Mouse (Mus musculus) left cerebral cortex, adult 6 months (tissue): Measurements from ENCODE around the gene Gas6. TPM values are rescaled to one million over a fixed set of nuclear protein-coding genes. Genes with fewer than 3 reads are reported as not detected.

Source experiments
- long read RNA-seq, 2 experiments: library from polyadenylated mRNA; unstranded; transcript quantifications; one replicate each; pipeline ENCODE4 v2.0.0; 2019 to 2020
- polyA plus RNA-seq: library from polyadenylated mRNA; unstranded; fragments of <200 nt; fragmentation: Nextera tagmentation; gene quantifications from 2 replicates; pipeline ENCODE4 v1.2.3, GENCODE M21; 2021

The Gas6 gene
- polyA plus RNA-seq: 40.6 and 41.2 TPM in 2 replicates
- long read RNA-seq, experiment 1, transcript Gas6-201 (15 exons, 2,548 nt): major isoform, 223 of 263 reads
- long read RNA-seq, experiment 1, partial matches to known transcripts: 20 of 263 reads
- long read RNA-seq, experiment 1, other reads (novel, unspliced or antisense): 20 of 263 reads
- long read RNA-seq, experiment 2, transcript Gas6-201 (15 exons, 2,548 nt): major isoform, 31 of 58 reads
- long read RNA-seq, experiment 2, partial matches to known transcripts: 25 of 58 reads
- long read RNA-seq, experiment 2, other reads (novel, unspliced or antisense): 2 of 58 reads

GRCm38 (mm10) chr8:13493858-13494631 lies at the start of gene Gas6:
Gene Gas6, minus strand, starts transcription at chr8:13494490.

GRCm38 (mm10) chr8:13434889-13435288 lies 59.4 kb downstream of the Gas6 start, which contains the start of gene Tmem255b:
Gene Tmem255b, plus strand, starts transcription at chr8:13435189.

Other genes with a start within 250 kb of the Gas6 start
- 0.39 and 0.49 TPM in 2 replicates for gene Adprhl1, start 240.3 kb downstream of the Gas6 start, polyA plus RNA-seq
- gene Dcun1d2, start 206.4 kb downstream of the Gas6 start, polyA plus RNA-seq: 24.7 and 25.8 TPM in 2 replicates
- 21.1 and 36.1 TPM in 2 replicates for gene Tmco3, start 206.3 kb downstream of the Gas6 start, polyA plus RNA-seq
- gene Tfdp1, start 155.7 kb downstream of the Gas6 start, polyA plus RNA-seq: 29.3 and 38.2 TPM in 2 replicates
- gene Atp4b, start 97.7 kb downstream of the Gas6 start, polyA plus RNA-seq: not detected in 2 replicates
- gene Grk1, start 89.4 kb downstream of the Gas6 start, polyA plus RNA-seq: not detected in 2 replicates
- gene Tmem255b, start 59.3 kb downstream of the Gas6 start, polyA plus RNA-seq: 4.7 and 4.9 TPM in 2 replicates
- gene 1700029H14Rik, start 68.0 kb upstream of the Gas6 start, polyA plus RNA-seq: not detected in 2 replicates
- gene Rasa3, start 183.1 kb upstream of the Gas6 start, polyA plus RNA-seq: 17.2 TPM in 2 replicates
- 0.33 and 0.69 TPM in 2 replicates for gene Cfap97d2, start 211.4 kb upstream of the Gas6 start, polyA plus RNA-seq